Mouse (Mus musculus) lung, postnatal 0 days (tissue): ENCODE results near the gene Acot3. TPM values are rescaled to one million over a fixed set of nuclear protein-coding genes. Genes with fewer than 3 reads are reported as not detected.

ENCODE experiments used
- ATAC-seq: fragments of 200-750 bp; cut with Nextera tagmentation; 2 replicates; pipeline ENCODE4 v1.8.0; 2017; ENCODE audit warnings: moderate library complexity
- DNase-seq: peaks from one replicate; pipeline ENCODE4 v3.0.0-alpha.2; 2016; ENCODE audit warnings: low spot score
- H3K27ac ChIP-seq: fragments of 300-500 bp; sonication (generic); 2 replicates; pipeline ENCODE4 v1.5.1; 2014; ENCODE audit warnings: antibody characterized with exemption, mild to moderate bottlenecking, low read length, mixed read lengths
- H3K27me3 ChIP-seq: fragments of 300-500 bp; sonication (generic); replicated peaks from 2 replicates; pipeline ENCODE4 v1.6.1; 2014; ENCODE audit warnings: low read length, mixed read lengths; ENCODE audit not compliant: insufficient read depth
- H3K36me3 ChIP-seq: fragments of 300-500 bp; sonication (generic); 2 replicates; pipeline ENCODE4 v1.6.1; 2014; ENCODE audit warnings: low read length, mixed read lengths; ENCODE audit not compliant: insufficient read depth
- H3K4me1 ChIP-seq: fragments of 300-500 bp; sonication (generic); 2 replicates; pipeline ENCODE4 v1.6.1; 2014; ENCODE audit warnings: antibody characterized with exemption, low read depth, low read length, mixed read lengths; ENCODE audit not compliant: insufficient read depth
- H3K4me2 ChIP-seq: fragments of 300-500 bp; sonication (generic); replicated peaks from 2 replicates; pipeline ENCODE4 v1.6.1; 2014; ENCODE audit warnings: low read depth, mild to moderate bottlenecking, low read length, moderate library complexity, mixed read lengths
- H3K4me3 ChIP-seq: fragments of 300-500 bp; sonication (generic); 2 replicates; pipeline ENCODE4 v1.5.1; 2014; ENCODE audit warnings: low read depth, low read length
- H3K9ac ChIP-seq: fragments of 300-500 bp; sonication (generic); replicated peaks from 2 replicates; pipeline ENCODE4 v1.6.1; 2014; ENCODE audit warnings: low read depth, mild to moderate bottlenecking
- H3K9me3 ChIP-seq: fragments of 300-500 bp; sonication (generic); 2 replicates; pipeline ENCODE4 v1.6.1; 2016; ENCODE audit warnings: low read length, mixed read lengths
- CTCF ChIP-seq: IDR thresholded peaks from 2 replicates; pipeline ENCODE4 v1.5.1; 2016; ENCODE audit warnings: antibody characterized with exemption, mild to moderate bottlenecking
- EP300 ChIP-seq: IDR thresholded peaks from 2 replicates; pipeline ENCODE4 v1.6.1; 2016; ENCODE audit warnings: antibody characterized with exemption, mild to moderate bottlenecking, control low read depth
- WGBS: fragments of 180-500 bp; shearing (Covaris S2); extraction: QIAGEN DNeasy Blood & Tissue Kit; methylation state at CpG from one replicate; pipeline ENCODE4 v1.1.7; 2014; 5-methylcytosine and 5-hydroxymethylcytosine counted together
- polyA plus RNA-seq: library from polyadenylated mRNA; unstranded; fragments of >200 nt; fragmentation: Nextera tagmentation; extraction: Ambion mirVana; gene quantifications from 2 replicates; pipeline ENCODE4 v1.2.1, GENCODE M21; 2015

Gene Acot3
- polyA plus RNA-seq, 1 experiment from 2014 or later: not detected

DNA sequence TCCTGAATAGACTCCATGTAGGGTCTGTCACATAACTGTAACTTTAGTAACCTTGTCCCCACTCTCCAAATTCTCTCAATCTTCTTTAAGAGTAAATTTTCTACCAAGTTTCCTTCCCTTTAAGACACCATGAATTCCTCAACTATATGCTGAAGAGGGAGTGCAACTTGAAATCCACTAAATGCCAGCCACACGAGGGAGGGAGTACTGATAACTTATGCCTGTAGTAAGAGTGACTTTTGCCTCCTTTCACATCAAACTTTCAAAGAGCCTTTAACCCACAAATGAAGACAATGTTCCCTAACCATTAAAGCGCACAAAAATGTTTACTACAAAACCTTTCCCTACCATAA lies 49.5 kb downstream of the Acot3 start:
- H3K4me1 ChIP-seq: no peaks in the 10 kb centered on the region
- ATAC-seq (peak; percentile 38; the same call in 1 of the 2 replicates), DNase-seq (peak; percentile 17)
- no peaks in the 10 kb centered on the region for H3K27me3 ChIP-seq
- no peak overlapping the region for H3K9ac ChIP-seq
- H3K36me3 ChIP-seq: no peaks in the 10 kb centered on the region
- TF ChIP-seq CTCF (no peak), EP300 (no peak)
- peak overlapping the region; percentile 51 for H3K4me3 ChIP-seq
- H3K4me2 ChIP-seq: peak overlapping the region; percentile 76
- 46% methylated on average over 2 of the region's 2 CpGs for WGBS
- no peaks in the 10 kb centered on the region for H3K9me3 ChIP-seq
- H3K27ac ChIP-seq: no peak overlapping the region

DNA sequence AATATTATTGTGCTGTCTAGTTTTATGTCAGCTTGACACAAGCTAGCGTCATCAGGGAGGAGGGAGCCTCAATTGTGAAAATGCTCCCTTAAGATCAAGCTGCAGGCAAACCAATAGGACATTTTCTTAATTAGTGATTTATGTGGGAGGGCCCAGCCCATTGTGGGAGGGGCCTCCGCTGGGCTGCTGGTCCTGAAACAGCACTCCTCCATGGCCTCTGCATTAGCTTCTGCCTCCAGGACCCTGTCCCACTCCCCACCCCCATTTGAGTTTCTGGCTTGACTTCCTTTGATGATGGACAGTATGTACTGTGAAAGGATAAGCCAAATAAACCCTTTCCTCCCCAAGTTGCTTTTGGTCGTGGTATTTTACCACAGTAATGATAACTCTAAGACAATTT lies 55.1 kb downstream of the Acot3 start:
- no peak overlapping the region for H3K4me3 ChIP-seq
- no peak overlapping the region for H3K4me2 ChIP-seq
- H3K4me1 ChIP-seq: no peaks in the 10 kb centered on the region
- no peaks in the 10 kb centered on the region for H3K27me3 ChIP-seq
- H3K9ac ChIP-seq: no peak overlapping the region
- no peak for ATAC-seq
- no peak for DNase-seq
- H3K36me3 ChIP-seq: no peaks in the 10 kb centered on the region
- TF ChIP-seq CTCF: no peak
- no peak for TF ChIP-seq EP300
- WGBS: 69% methylated on average over 3 of the region's 3 CpGs
- H3K27ac ChIP-seq: no peak overlapping the region
- no peaks in the 10 kb centered on the region for H3K9me3 ChIP-seq

DNA sequence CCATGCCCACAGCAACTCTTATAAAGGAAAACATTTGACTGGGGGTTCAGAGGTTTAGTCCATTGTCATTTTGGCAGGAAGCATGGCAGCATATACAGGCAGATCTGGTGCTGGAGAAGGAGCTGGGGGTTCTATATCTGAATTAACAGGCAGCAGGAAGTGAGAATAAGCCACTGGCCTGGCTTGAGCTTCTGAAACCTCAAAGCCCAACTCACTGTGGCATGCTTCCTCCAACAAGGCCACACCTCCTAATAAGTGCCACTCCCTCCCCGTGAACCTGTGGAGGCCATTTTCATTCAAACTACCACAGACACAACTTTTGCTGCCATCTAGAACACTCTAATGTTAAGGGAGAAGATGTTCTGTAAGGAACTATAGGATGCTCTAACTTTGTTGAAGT lies 55.7 kb downstream of the Acot3 start:
- DNase-seq: no peak

DNA sequence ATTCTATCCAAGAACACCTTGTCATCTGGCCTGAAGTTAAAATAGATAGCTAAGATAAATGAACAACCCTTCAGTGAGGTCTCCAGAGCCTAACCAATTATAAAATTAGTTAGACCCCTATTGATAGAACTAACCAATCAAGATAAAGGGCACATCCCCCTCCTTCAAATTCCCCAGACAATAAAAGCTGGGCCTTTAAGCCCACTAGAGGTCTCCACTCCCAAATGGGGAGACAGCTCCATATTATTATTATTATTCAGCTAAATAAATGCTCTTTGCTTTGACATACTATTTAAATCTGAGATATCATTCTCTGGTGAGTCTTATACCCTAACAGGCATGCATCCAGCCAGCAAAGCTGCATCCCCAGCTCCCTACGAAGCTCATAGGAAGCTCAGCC lies 58.0 kb downstream of the Acot3 start:
- no peak for TF ChIP-seq EP300
- peak; percentile 20 for TF ChIP-seq CTCF
- no peak overlapping the region for H3K4me3 ChIP-seq
- peaks cover 4% of the 10 kb centered on the region; the same call in 1 of the 2 replicates for H3K4me1 ChIP-seq
- no peak for ATAC-seq
- no peak for DNase-seq
- H3K27me3 ChIP-seq: no peaks in the 10 kb centered on the region
- no peaks in the 10 kb centered on the region for H3K36me3 ChIP-seq
- no peaks in the 10 kb centered on the region for H3K9me3 ChIP-seq
- WGBS: 80% methylated on average over 1 of the region's 1 CpGs
- no peak overlapping the region for H3K27ac ChIP-seq
- H3K4me2 ChIP-seq: no peak overlapping the region
- H3K9ac ChIP-seq: no peak overlapping the region

More for the DNA sequence above, 55.7 kb downstream of the Acot3 start:
- no peak overlapping the region for H3K4me3 ChIP-seq
- H3K27me3 ChIP-seq: no peaks in the 10 kb centered on the region
- H3K4me2 ChIP-seq: no peak overlapping the region
- H3K9me3 ChIP-seq: no peaks in the 10 kb centered on the region
- 35% methylated on average over 1 of the region's 1 CpGs for WGBS
- no peak for ATAC-seq
- no peak overlapping the region for H3K9ac ChIP-seq
- H3K36me3 ChIP-seq: no peaks in the 10 kb centered on the region
- TF ChIP-seq CTCF (no peak), EP300 (no peak)
- no peaks in the 10 kb centered on the region for H3K4me1 ChIP-seq
- no peak overlapping the region for H3K27ac ChIP-seq

Other genes starting within 250 kb of the Acot3 start
- 52.6 and 57.8 TPM in 2 replicates for gene Numb, start 130.2 kb upstream of the Acot3 start, polyA plus RNA-seq
- gene Riox1, start 101.5 kb upstream of the Acot3 start, polyA plus RNA-seq: 11.7 and 11.9 TPM in 2 replicates
- not detected in 2 replicates for gene Heatr4, start 67.3 kb upstream of the Acot3 start, polyA plus RNA-seq
- gene Acot2, start 64.3 kb upstream of the Acot3 start, polyA plus RNA-seq: 79.7 and 99.8 TPM in 2 replicates
- 164 and 195 TPM in 2 replicates for gene Acot1, start 42.7 kb upstream of the Acot3 start, polyA plus RNA-seq
- gene Acot4, start 13.8 kb upstream of the Acot3 start, polyA plus RNA-seq: 0.12 and 0.13 TPM in 2 replicates
- not detected in 2 replicates for gene Gm49366, start 13.2 kb upstream of the Acot3 start, polyA plus RNA-seq
- not detected in 2 replicates for gene Acot5, start 17.2 kb downstream of the Acot3 start, polyA plus RNA-seq
- gene Acot6, start 48.5 kb downstream of the Acot3 start, polyA plus RNA-seq: 1.1 and 1.3 TPM in 2 replicates
- 3.1 and 4.5 TPM in 2 replicates for gene Dnal1, start 62.2 kb downstream of the Acot3 start, polyA plus RNA-seq
- 1.9 and 2.9 TPM in 2 replicates for gene Pnma1, start 96.3 kb downstream of the Acot3 start, polyA plus RNA-seq
- 5.9 and 6.7 TPM in 2 replicates for gene Elmsan1, start 166.7 kb downstream of the Acot3 start, polyA plus RNA-seq
- 26.3 and 28.0 TPM in 2 replicates for gene Ptgr2, start 233.1 kb downstream of the Acot3 start, polyA plus RNA-seq